Mouse (Mus musculus) midbrain, embryonic 12.5 days (tissue): ENCODE measurements around the gene Rin3. TPM values are rescaled to one million over a fixed set of nuclear protein-coding genes. Genes with fewer than 3 reads are reported as not detected.

Experiments
- ATAC-seq: fragments of 200-750 bp; cut with Nextera tagmentation; 2 replicates; pipeline ENCODE4 v1.8.0; 2017; ENCODE audit warnings: low read depth, moderate TSS enrichment, moderate library complexity; ENCODE audit not compliant: low FRiP score
- H3K27ac ChIP-seq: fragments of 300-500 bp; sonication (generic); replicated peaks from 2 replicates; pipeline ENCODE4 v1.5.1; 2016; ENCODE audit warnings: mild to moderate bottlenecking
- H3K27me3 ChIP-seq: fragments of 300-500 bp; sonication (generic); 2 replicates; pipeline ENCODE4 v1.6.1; 2016; ENCODE audit warnings: mild to moderate bottlenecking
- H3K36me3 ChIP-seq: fragments of 300-500 bp; sonication (generic); 2 replicates; pipeline ENCODE4 v1.6.1; 2016
- H3K4me1 ChIP-seq: fragments of 300-500 bp; sonication (generic); 2 replicates; pipeline ENCODE4 v1.6.1; 2016
- H3K4me2 ChIP-seq: fragments of 300-500 bp; sonication (generic); replicated peaks from 2 replicates; pipeline ENCODE4 v1.6.1; 2016; ENCODE audit warnings: mild to moderate bottlenecking, moderate library complexity
- H3K4me3 ChIP-seq: fragments of 300-500 bp; sonication (generic); 2 replicates; pipeline ENCODE4 v1.5.1; 2016; ENCODE audit warnings: mild to moderate bottlenecking
- H3K9ac ChIP-seq: fragments of 300-500 bp; sonication (generic); replicated peaks from 2 replicates; pipeline ENCODE4 v1.6.1; 2016; ENCODE audit warnings: mild to moderate bottlenecking, moderate library complexity
- H3K9me3 ChIP-seq: fragments of 300-500 bp; sonication (generic); 2 replicates; pipeline ENCODE4 v1.6.1; 2016; ENCODE audit warnings: mild to moderate bottlenecking
- WGBS: fragments of 180-500 bp; shearing (Covaris S2); methylation state at CpG from one replicate; pipeline ENCODE4 v1.1.7; 2016; 5-methylcytosine and 5-hydroxymethylcytosine counted together
- polyA plus RNA-seq: library from polyadenylated mRNA; unstranded; fragments of >200 nt; fragmentation: Nextera tagmentation; extraction: Ambion mirVana; gene quantifications from 2 replicates; pipeline ENCODE4 v1.2.1, GENCODE M21; 2016

Rin3 gene
- polyA plus RNA-seq, 1 experiment from 2014 or later = 5.1 TPM

GRCm38 (mm10) chr12:102345031-102345815 lies 62.4 kb downstream of the Rin3 start:
- ATAC-seq = no peak
- WGBS = 74% methylated on average over 14 of the region's 14 CpGs
- Histone ChIP-seq H3K4me1 (no peaks in the 10 kb centered on the region), H3K9me3 (no peaks in the 10 kb centered on the region), H3K9ac (no peak overlapping the region), H3K27ac (no peak overlapping the region), H3K27me3 (no peaks in the 10 kb centered on the region), H3K4me3 (no peak overlapping the region), H3K36me3 (no peaks in the 10 kb centered on the region), H3K4me2 (no peak overlapping the region)

DNA sequence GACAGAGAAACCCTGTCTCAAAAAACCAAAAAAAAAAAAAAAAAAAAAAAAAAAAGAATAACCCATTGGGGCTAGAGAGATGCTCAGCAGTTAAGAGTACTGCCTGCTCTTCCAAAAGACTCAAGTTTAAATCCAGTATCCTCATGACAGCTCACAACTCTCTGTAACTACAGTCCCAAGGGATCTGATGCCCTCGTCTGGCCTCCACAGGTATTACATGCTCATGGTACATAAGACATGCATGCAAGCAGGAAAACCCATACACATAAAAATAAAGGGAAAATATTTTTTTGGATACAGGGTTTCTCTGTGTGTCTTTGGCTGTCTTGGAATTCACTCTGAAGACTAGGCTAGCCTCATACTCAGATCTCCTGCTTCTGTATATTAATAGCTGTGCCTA lies 63.7 kb downstream of the Rin3 start:
- WGBS = 8% methylated on average over 1 of the region's 1 CpGs
- no peaks in the 10 kb centered on the region for H3K9me3 ChIP-seq
- H3K27ac ChIP-seq = no peak overlapping the region
- no peaks in the 10 kb centered on the region for H3K4me1 ChIP-seq
- H3K27me3 ChIP-seq = no peaks in the 10 kb centered on the region
- no peaks in the 10 kb centered on the region for H3K36me3 ChIP-seq
- H3K4me2 ChIP-seq = no peak overlapping the region
- H3K4me3 ChIP-seq = no peak overlapping the region
- no peak overlapping the region for H3K9ac ChIP-seq
- ATAC-seq = no peak

GRCm38 (mm10) chr12:102348447-102348846 lies 65.6 kb downstream of the Rin3 start:
- Histone ChIP-seq H3K36me3 (no peaks in the 10 kb centered on the region), H3K4me3 (no peak overlapping the region), H3K4me1 (no peaks in the 10 kb centered on the region), H3K27ac (no peak overlapping the region), H3K9ac (no peak overlapping the region), H3K9me3 (no peaks in the 10 kb centered on the region), H3K27me3 (no peaks in the 10 kb centered on the region), H3K4me2 (no peak overlapping the region)
- 92% methylated on average over 6 of the region's 6 CpGs for WGBS
- ATAC-seq = no peak

- no peaks in the 10 kb centered on the region for H3K9me3 ChIP-seq
Measured at GRCm38 (mm10) chr12:102350997-102351396, 68.1 kb downstream of the Rin3 start.

GRCm38 (mm10) chr12:102354126-102354984 lies 71.5 kb downstream of the Rin3 start:
- H3K4me3 ChIP-seq = no peak overlapping the region
- no peaks in the 10 kb centered on the region for H3K9me3 ChIP-seq
- WGBS = 87% methylated on average over 10 of the region's 10 CpGs
- H3K9ac ChIP-seq = no peak overlapping the region
- H3K27me3 ChIP-seq = no peaks in the 10 kb centered on the region
- H3K4me2 ChIP-seq = no peak overlapping the region
- ATAC-seq = no peak
- no peaks in the 10 kb centered on the region for H3K36me3 ChIP-seq
- H3K27ac ChIP-seq = no peak overlapping the region
- H3K4me1 ChIP-seq = no peaks in the 10 kb centered on the region

More at GRCm38 (mm10) chr12:102350997-102351396, 68.1 kb downstream of the Rin3 start:
- Histone ChIP-seq H3K9ac (no peak overlapping the region), H3K4me2 (no peak overlapping the region), H3K27me3 (no peaks in the 10 kb centered on the region), H3K4me3 (no peak overlapping the region), H3K36me3 (no peaks in the 10 kb centered on the region), H3K4me1 (no peaks in the 10 kb centered on the region), H3K27ac (no peak overlapping the region)
- ATAC-seq = no peak
- 93% methylated on average over 1 of the region's 1 CpGs for WGBS

GRCm38 (mm10) chr12:102355784-102356183 lies 72.9 kb downstream of the Rin3 start:
- Histone ChIP-seq H3K36me3 (no peaks in the 10 kb centered on the region), H3K27me3 (no peaks in the 10 kb centered on the region), H3K9ac (no peak overlapping the region), H3K27ac (no peak overlapping the region), H3K4me3 (no peak overlapping the region), H3K4me2 (no peak overlapping the region), H3K9me3 (no peaks in the 10 kb centered on the region), H3K4me1 (no peaks in the 10 kb centered on the region)
- ATAC-seq = no peak

DNA sequence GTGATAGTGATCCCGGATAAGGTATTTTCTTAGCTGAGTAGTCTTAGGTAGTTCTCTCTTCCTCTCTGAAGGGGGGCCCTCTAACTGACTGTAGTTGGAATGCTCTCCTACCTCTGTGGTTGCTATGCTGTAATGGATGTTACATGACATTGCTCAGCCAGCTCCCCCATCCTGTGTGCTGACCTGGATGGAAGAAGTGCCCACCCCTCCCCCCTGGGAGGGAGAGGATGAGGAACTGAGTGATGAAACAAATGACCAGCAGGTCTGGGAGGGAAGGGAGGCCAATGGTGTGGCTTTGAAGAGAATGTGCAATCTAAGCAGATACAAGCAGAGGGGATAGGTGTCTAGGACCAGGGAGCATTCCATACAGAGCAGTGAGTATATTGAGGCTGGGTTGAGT lies 73.9 kb downstream of the Rin3 start:
- Histone ChIP-seq H3K4me3 (no peak overlapping the region), H3K27me3 (no peaks in the 10 kb centered on the region), H3K9ac (no peak overlapping the region), H3K36me3 (no peaks in the 10 kb centered on the region), H3K4me1 (no peaks in the 10 kb centered on the region), H3K9me3 (no peaks in the 10 kb centered on the region), H3K27ac (no peak overlapping the region), H3K4me2 (no peak overlapping the region)
- 92% methylated on average over 1 of the region's 1 CpGs for WGBS
- ATAC-seq = no peak

- ATAC-seq = no peak
- H3K9me3 ChIP-seq = no peaks in the 10 kb centered on the region
- no peaks in the 10 kb centered on the region for H3K4me1 ChIP-seq
- H3K4me3 ChIP-seq = no peak overlapping the region
- H3K9ac ChIP-seq = no peak overlapping the region
- H3K4me2 ChIP-seq = no peak overlapping the region
- no peaks in the 10 kb centered on the region for H3K36me3 ChIP-seq
- 89% methylated on average over 4 of the region's 4 CpGs for WGBS
- no peaks in the 10 kb centered on the region for H3K27me3 ChIP-seq
- no peak overlapping the region for H3K27ac ChIP-seq
Measured at GRCm38 (mm10) chr12:102359390-102359789, 76.5 kb downstream of the Rin3 start.

GRCm38 (mm10) chr12:102361189-102362161 lies 78.6 kb downstream of the Rin3 start:
- H3K27me3 ChIP-seq = no peaks in the 10 kb centered on the region
- H3K27ac ChIP-seq = no peak overlapping the region
- H3K9me3 ChIP-seq = no peaks in the 10 kb centered on the region
- no peak overlapping the region for H3K4me2 ChIP-seq
- no peaks in the 10 kb centered on the region for H3K36me3 ChIP-seq
- H3K4me1 ChIP-seq = no peaks in the 10 kb centered on the region
- no peak overlapping the region for H3K4me3 ChIP-seq
- ATAC-seq = no peak
- H3K9ac ChIP-seq = no peak overlapping the region
- 89% methylated on average over 10 of the region's 10 CpGs for WGBS

- H3K4me3 ChIP-seq = no peak overlapping the region
Measured at GRCm38 (mm10) chr12:102365016-102365415, 82.2 kb downstream of the Rin3 start.

DNA sequence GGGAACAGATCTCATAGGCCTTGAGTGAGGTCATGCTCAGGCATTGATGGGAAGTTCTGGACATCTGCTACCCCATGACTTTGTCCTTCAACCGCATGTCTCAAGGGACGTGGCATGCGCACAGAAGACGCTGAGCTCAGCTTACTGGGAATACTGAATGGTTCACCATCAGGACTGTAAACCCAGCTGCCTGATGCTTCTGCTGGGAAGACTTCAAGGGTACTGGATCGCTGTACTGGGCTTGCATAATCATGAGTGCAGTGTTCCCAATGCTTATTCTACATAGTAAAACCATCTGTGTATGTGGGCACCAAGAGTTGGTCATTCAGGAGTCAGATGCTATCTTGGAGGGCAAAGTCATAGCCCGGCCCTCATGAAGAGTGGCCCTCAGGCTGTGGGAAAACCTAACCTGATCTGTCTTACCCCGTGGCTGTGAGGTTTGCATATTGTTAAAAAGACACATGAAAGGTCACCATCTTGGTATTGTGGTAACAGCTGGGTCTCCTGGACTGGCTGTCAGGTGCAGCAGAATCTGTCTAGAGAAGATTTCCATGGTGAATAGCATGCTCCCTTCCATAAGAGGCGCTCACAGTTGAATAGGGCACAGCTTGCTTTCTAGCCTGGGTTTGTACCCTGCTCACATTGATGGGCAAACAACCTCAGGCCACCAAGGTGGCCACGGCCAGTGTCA lies 83.4 kb downstream of the Rin3 start:
- no peaks in the 10 kb centered on the region for H3K27me3 ChIP-seq
- H3K4me2 ChIP-seq = no peak overlapping the region
- no peak for ATAC-seq
- H3K4me1 ChIP-seq = no peaks in the 10 kb centered on the region
- H3K4me3 ChIP-seq = no peak overlapping the region
- no peaks in the 10 kb centered on the region for H3K36me3 ChIP-seq
- 92% methylated on average over 9 of the region's 9 CpGs for WGBS
- no peak overlapping the region for H3K9ac ChIP-seq
- no peak overlapping the region for H3K27ac ChIP-seq
- H3K9me3 ChIP-seq = no peaks in the 10 kb centered on the region

More at GRCm38 (mm10) chr12:102365016-102365415, 82.2 kb downstream of the Rin3 start:
- no peaks in the 10 kb centered on the region for H3K9me3 ChIP-seq
- no peaks in the 10 kb centered on the region for H3K4me1 ChIP-seq
- no peak overlapping the region for H3K4me2 ChIP-seq
- no peaks in the 10 kb centered on the region for H3K36me3 ChIP-seq
- H3K27me3 ChIP-seq = no peaks in the 10 kb centered on the region
- no peak for ATAC-seq
- no peak overlapping the region for H3K9ac ChIP-seq
- no peak overlapping the region for H3K27ac ChIP-seq
- WGBS = 95% methylated on average over 7 of the region's 7 CpGs
